Mouse (Mus musculus): ENCODE data around the gene Cpxm1.

DNA sequence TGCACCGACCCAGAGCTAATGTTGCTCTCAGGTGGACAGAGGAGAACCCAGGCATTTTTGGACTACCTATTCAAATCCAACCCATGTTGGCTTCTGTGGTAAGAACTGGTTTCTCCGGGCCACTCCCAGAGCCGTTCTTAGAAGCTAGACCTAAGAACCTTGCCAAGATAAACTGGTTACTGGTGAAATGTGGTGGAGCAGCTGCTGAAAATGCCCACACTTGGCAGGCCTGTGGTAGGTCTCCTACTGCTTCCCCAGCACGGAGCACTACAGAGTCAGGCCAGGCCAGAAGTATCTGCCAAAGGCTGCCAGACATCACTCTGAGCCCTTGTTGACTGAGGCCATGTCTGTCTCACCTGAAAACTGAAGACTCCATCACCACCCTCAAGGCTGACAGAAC, 22.4 kb downstream of the Cpxm1 start:
- TF ChIP-seq CTCF (conservative IDR thresholded peaks at IDR 0.05; ENCODE audit: insufficient read depth, insufficient read length, low read depth, low read length) (no peak), POLR2A (IDR thresholded peaks at IDR 0.05; ENCODE audit: low read depth, low read length) (no peak)

Data from kidney, adult 2 months (tissue).